Mouse (Mus musculus): ENCODE measurements around the gene Nsun7. TPM values are rescaled to one million over a fixed set of nuclear protein-coding genes. Genes with fewer than 3 reads are reported as not detected.

The Nsun7 gene
- polyA plus RNA-seq (2015; fragmentation: Nextera tagmentation; extraction: Ambion mirVana): 0.05 and 0.09 TPM in 2 replicates

DNA sequence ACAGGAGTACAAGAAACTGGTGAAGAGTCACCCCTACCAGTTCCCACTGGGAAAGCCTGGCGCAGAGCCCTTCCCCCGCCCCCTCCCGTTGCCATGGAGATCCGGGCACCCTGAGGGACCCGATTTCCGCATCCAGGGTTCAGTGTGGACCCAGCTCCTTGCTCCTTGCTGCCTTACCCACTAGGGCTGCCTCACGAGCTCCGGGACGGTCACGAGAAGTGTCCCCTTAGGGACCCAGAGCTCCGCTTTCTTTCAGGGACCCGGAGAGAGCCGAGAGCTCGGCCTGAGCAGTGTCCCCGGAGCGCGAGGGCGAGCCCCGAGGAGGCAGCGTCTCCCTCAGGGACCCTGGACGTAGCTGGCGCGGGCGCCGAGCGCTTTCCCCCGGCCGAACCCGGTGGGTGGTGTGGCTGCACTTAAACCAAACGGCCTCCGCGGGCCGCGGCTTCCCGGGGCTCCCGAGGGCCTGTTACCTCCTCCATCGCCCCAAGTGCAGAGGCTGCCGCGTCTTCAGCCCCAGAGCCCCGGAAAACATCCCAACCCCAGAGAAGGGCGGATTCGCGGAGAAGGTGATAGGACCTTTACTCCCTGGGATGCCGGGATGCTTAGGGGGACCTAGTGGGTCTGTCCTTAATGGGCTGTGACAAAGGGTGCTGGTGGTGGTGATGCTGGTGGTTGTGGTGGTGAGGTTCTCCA lies at the start of gene Nsun7:
TSS of gene Nsun7 (plus strand) at position 142 of the 693 bp plus-strand sequence.
- H3K9me3 ChIP-seq (ENCODE audit: control insufficient read depth): no peaks in the 10 kb centered on the region
- no peak for TF ChIP-seq CTCF (IDR thresholded peaks at IDR 0.05; ENCODE audit: low read depth)
- H3K27ac ChIP-seq (ENCODE audit: low read depth, low read length): no peak within 1 kb of the TSS
- peak within 1 kb of the TSS; percentile 45 for H3K9ac ChIP-seq (ENCODE audit: low read depth, low read length)
- under 1% methylated on average over 44 of the region's 44 CpGs for WGBS
- peak within 1 kb of the TSS; percentile 55 for H3K4me3 ChIP-seq (ENCODE audit: low read depth, low read length)
- H3K27me3 ChIP-seq (replicated peaks; ENCODE audit: control insufficient read depth, insufficient read depth, low read length): 0 out of 2 replicates have a peak, but pooled peaks cover 4% of the 10 kb centered on the region
- peak; percentile 60; the same call in 1 of the 2 replicates for ATAC-seq
- no peaks in the 10 kb centered on the region for H3K36me3 ChIP-seq (ENCODE audit: control insufficient read depth, insufficient read depth)
- H3K4me2 ChIP-seq (replicated peaks; ENCODE audit: low read depth): peak within 1 kb of the TSS; percentile 89
- no peaks in the 10 kb centered on the region for H3K4me1 ChIP-seq (replicated peaks; ENCODE audit: control insufficient read depth, insufficient read depth, low read length)

- TF ChIP-seq CTCF (IDR thresholded peaks at IDR 0.05; ENCODE audit: low read depth): no peak
- Histone ChIP-seq H3K9ac (ENCODE audit: low read depth, low read length) (no peak overlapping the region), H3K4me2 (replicated peaks; ENCODE audit: low read depth) (no peak overlapping the region), H3K9me3 (ENCODE audit: control insufficient read depth) (no peaks in the 10 kb centered on the region), H3K4me1 (replicated peaks; ENCODE audit: control insufficient read depth, insufficient read depth, low read length) (no peaks in the 10 kb centered on the region), H3K27me3 (replicated peaks; ENCODE audit: control insufficient read depth, insufficient read depth, low read length) (no peaks in the 10 kb centered on the region), H3K36me3 (ENCODE audit: control insufficient read depth, insufficient read depth) (no peaks in the 10 kb centered on the region), H3K4me3 (ENCODE audit: low read depth, low read length) (no peak overlapping the region), H3K27ac (ENCODE audit: low read depth, low read length) (no peak overlapping the region)
- WGBS: 53% methylated on average over 7 of the region's 7 CpGs
- no peak for ATAC-seq
Observed at GRCm38 (mm10) chr5:66214395-66214935, 45.2 kb upstream of the Nsun7 start.

DNA sequence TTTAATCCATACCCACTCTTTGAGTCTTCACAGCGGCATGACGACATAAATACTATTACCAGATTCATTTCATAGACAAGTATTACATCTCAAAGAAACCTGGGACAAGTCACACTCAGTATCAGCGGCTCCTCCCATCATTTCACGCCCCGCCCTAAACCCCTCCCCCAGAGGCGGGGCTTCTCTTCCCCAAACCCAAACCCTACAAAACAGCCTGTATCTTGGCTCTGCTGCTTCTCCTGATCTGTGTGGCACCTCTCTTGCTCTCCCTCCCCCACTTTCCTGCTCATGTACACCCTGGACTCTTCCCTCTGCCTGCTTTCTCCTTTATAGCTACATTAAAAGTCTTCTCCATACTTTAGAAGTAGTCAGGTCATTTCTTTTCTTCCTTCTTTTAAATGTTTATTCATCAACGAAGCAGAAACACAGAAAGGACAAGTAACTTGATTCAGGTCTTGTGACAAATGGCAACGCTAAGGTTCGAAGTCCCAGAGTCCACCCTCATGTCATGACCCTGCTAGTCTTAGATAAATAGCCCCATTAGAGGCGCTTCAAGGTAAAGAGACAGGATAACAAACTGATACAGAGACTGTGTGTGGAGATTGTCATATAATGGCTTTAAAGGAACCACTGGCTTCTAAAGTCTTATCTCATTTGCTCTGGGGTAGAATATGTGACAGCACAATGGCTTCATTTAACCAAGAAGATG lies 44.0 kb upstream of the Nsun7 start:
- no peaks in the 10 kb centered on the region for H3K4me1 ChIP-seq (replicated peaks; ENCODE audit: control insufficient read depth, insufficient read depth, low read length)
- peak overlapping the region; percentile 81 for H3K27ac ChIP-seq (ENCODE audit: low read depth, low read length)
- TF ChIP-seq CTCF (IDR thresholded peaks at IDR 0.05; ENCODE audit: low read depth): no peak
- ATAC-seq: peak; percentile 91
- no peaks in the 10 kb centered on the region for H3K36me3 ChIP-seq (ENCODE audit: control insufficient read depth, insufficient read depth)
- no peaks in the 10 kb centered on the region for H3K27me3 ChIP-seq (replicated peaks; ENCODE audit: control insufficient read depth, insufficient read depth, low read length)
- H3K9me3 ChIP-seq (ENCODE audit: control insufficient read depth): no peaks in the 10 kb centered on the region
- 37% methylated on average over 10 of the region's 10 CpGs for WGBS
- no peak overlapping the region for H3K9ac ChIP-seq (ENCODE audit: low read depth, low read length)
- H3K4me3 ChIP-seq (ENCODE audit: low read depth, low read length): no peak overlapping the region
- H3K4me2 ChIP-seq (replicated peaks; ENCODE audit: low read depth): no peak overlapping the region

GRCm38 (mm10) chr5:66219692-66220091 lies 40.0 kb upstream of the Nsun7 start:
- no peaks in the 10 kb centered on the region for H3K36me3 ChIP-seq (ENCODE audit: control insufficient read depth, insufficient read depth)
- no peaks in the 10 kb centered on the region for H3K4me1 ChIP-seq (replicated peaks; ENCODE audit: control insufficient read depth, insufficient read depth, low read length)
- TF ChIP-seq CTCF (IDR thresholded peaks at IDR 0.05; ENCODE audit: low read depth): no peak
- no peak overlapping the region for H3K4me2 ChIP-seq (replicated peaks; ENCODE audit: low read depth)
- no peaks in the 10 kb centered on the region for H3K27me3 ChIP-seq (replicated peaks; ENCODE audit: control insufficient read depth, insufficient read depth, low read length)
- no peak overlapping the region for H3K4me3 ChIP-seq (ENCODE audit: low read depth, low read length)
- H3K9ac ChIP-seq (ENCODE audit: low read depth, low read length): no peak overlapping the region
- no peak for ATAC-seq
- no peaks in the 10 kb centered on the region for H3K9me3 ChIP-seq (ENCODE audit: control insufficient read depth)
- H3K27ac ChIP-seq (ENCODE audit: low read depth, low read length): 0 out of 2 replicates have a peak overlapping the region, but pooled peaks have one; percentile 41
- WGBS: 44% methylated on average over 6 of the region's 6 CpGs

DNA sequence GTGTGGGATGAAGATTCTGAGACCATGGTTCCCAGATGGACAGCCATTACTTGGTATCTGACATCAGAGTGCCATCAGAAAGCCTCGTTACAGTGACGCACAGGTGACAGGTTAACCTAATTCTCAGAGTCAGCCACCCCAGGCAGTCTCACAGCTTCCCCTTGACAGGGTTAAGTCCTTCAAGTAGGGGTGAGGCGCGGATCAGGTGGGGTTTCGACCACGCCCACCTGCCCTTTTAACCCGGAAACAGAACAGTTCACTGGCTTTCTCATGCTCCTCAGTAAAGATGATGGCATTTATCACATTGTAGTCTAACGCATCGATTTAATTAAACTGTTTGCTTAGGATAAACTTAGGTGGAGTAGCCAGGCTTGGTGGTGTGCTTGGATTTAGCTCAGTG lies 39.1 kb upstream of the Nsun7 start:
- Histone ChIP-seq H3K27me3 (replicated peaks; ENCODE audit: control insufficient read depth, insufficient read depth, low read length) (no peaks in the 10 kb centered on the region), H3K36me3 (ENCODE audit: control insufficient read depth, insufficient read depth) (no peaks in the 10 kb centered on the region), H3K27ac (ENCODE audit: low read depth, low read length) (peak overlapping the region; percentile 41; the same call in 1 of the 2 replicates), H3K9ac (ENCODE audit: low read depth, low read length) (no peak overlapping the region), H3K9me3 (ENCODE audit: control insufficient read depth) (no peaks in the 10 kb centered on the region), H3K4me3 (ENCODE audit: low read depth, low read length) (no peak overlapping the region), H3K4me1 (replicated peaks; ENCODE audit: control insufficient read depth, insufficient read depth, low read length) (no peaks in the 10 kb centered on the region), H3K4me2 (replicated peaks; ENCODE audit: low read depth) (no peak overlapping the region)
- no peak for TF ChIP-seq CTCF (IDR thresholded peaks at IDR 0.05; ENCODE audit: low read depth)
- peak; percentile 58; the same call in 1 of the 2 replicates for ATAC-seq
- WGBS: 45% methylated on average over 9 of the region's 9 CpGs

DNA sequence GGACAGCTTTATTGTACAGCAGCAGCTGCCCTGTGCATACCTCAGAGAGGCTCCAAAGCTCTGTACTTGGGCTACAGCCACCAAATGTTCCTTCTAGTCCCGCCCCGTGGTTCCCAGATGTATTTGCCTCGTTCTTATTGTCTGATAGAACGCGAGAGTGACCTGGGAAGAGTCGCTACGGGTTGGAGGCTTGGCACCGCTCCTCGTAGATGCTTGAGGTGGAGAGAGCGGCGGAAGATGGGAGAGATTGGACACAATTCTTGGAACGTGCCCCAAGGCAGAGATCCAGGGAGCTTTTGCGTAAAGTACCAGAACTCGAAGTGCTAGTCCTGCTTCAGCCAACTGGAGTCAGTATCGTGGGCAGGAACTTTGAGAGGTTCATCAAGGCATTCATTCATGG lies 36.8 kb upstream of the Nsun7 start:
- WGBS: 90% methylated on average over 15 of the region's 15 CpGs
- no peak for TF ChIP-seq CTCF (IDR thresholded peaks at IDR 0.05; ENCODE audit: low read depth)
- no peak for ATAC-seq

More for the DNA sequence above, 36.8 kb upstream of the Nsun7 start:
- Histone ChIP-seq H3K9me3 (ENCODE audit: control insufficient read depth) (no peaks in the 10 kb centered on the region), H3K27me3 (replicated peaks; ENCODE audit: control insufficient read depth, insufficient read depth, low read length) (no peaks in the 10 kb centered on the region), H3K9ac (ENCODE audit: low read depth, low read length) (no peak overlapping the region), H3K4me1 (replicated peaks; ENCODE audit: control insufficient read depth, insufficient read depth, low read length) (no peaks in the 10 kb centered on the region), H3K27ac (ENCODE audit: low read depth, low read length) (no peak overlapping the region), H3K36me3 (ENCODE audit: control insufficient read depth, insufficient read depth) (no peaks in the 10 kb centered on the region), H3K4me3 (ENCODE audit: low read depth, low read length) (no peak overlapping the region), H3K4me2 (replicated peaks; ENCODE audit: low read depth) (no peak overlapping the region)
